Mouse (Mus musculus): ENCODE results near the gene Inka1. TPM values are rescaled to one million over a fixed set of nuclear protein-coding genes. Genes with fewer than 3 reads are reported as not detected.
A peak's percentile ranks its signal among the peaks of the same experiment; 100 is the strongest.

Gene Inka1
- polyA plus RNA-seq, 1 experiment from 2014 or later: 112 TPM

DNA sequence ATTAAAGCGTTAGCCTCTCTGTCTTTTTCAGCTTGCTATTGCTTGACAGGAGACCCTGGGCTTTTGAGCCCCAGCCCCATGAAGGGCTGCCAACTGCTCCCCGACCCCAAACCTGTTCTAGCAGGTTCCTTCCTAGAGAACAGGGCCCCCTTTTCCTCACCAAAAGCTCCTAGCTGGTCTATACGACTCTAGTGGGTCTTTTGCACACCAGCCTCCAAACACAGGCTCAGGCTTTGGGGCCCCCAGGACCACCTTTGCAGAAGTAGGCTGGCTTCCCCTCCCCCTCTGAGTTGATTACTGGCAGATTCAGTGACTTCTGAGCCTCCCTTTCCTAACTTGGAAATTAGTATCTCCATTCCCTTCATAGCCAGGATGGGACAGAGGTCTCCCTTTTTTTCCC, 48.8 kb downstream of the Inka1 start:
- no peak for DNase-seq (ENCODE audit: low spot score)
- H3K27ac ChIP-seq (replicated peaks): peak overlapping the region; percentile 82; the same call in 1 of the 2 replicates
- peaks cover 42% of the 10 kb centered on the region for H3K4me1 ChIP-seq
- peaks cover 62% of the 10 kb centered on the region for H3K27me3 ChIP-seq (replicated peaks; ENCODE audit: low read depth, poor library complexity, severe bottlenecking)
- 12% methylated on average over 3 of the region's 3 CpGs for WGBS
- peak overlapping the region; percentile 72 for H3K4me3 ChIP-seq
- H3K36me3 ChIP-seq (replicated peaks): no peaks in the 10 kb centered on the region
- no peaks in the 10 kb centered on the region for H3K9me3 ChIP-seq

DNA sequence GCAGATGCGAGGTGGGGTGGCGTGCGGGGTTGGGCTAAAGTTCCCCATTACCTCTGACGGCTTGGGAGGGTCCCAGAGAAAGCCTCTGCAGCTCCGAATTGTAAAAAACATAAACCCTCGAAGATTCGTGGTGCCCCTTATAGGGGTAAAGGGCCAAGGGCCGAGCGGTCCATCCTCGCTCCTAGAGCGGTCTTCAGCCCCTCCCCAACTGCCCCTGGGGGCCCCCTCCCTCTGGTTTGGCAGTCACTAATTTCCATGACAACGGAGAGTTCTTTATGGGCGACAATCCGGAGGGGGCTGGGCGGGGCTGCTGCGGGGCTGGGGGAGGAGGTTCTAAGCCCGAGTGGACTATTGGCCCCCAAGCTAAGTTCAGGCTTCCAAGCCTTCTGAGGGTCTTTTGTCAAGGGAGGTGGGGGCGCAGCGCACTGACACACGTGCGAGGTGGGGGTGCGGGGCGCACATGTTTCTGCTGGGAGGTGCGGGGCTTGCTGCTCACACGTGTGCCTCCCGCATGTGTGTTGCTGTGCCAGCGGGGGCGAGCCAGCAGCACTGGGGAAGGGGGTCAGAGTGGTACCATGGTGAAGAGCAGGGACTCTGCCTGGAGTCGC, 49.4 kb downstream of the Inka1 start:
- H3K27me3 ChIP-seq (replicated peaks; ENCODE audit: low read depth, poor library complexity, severe bottlenecking): peaks cover 62% of the 10 kb centered on the region
- no peaks in the 10 kb centered on the region for H3K9me3 ChIP-seq
- H3K36me3 ChIP-seq (replicated peaks): no peaks in the 10 kb centered on the region
- peak; percentile 52 for DNase-seq (ENCODE audit: low spot score)
- 1% methylated on average over 29 of the region's 29 CpGs for WGBS
- H3K27ac ChIP-seq (replicated peaks): peak overlapping the region; percentile 82
- H3K4me1 ChIP-seq: peaks cover 44% of the 10 kb centered on the region
- peak overlapping the region; percentile 72 for H3K4me3 ChIP-seq

DNA sequence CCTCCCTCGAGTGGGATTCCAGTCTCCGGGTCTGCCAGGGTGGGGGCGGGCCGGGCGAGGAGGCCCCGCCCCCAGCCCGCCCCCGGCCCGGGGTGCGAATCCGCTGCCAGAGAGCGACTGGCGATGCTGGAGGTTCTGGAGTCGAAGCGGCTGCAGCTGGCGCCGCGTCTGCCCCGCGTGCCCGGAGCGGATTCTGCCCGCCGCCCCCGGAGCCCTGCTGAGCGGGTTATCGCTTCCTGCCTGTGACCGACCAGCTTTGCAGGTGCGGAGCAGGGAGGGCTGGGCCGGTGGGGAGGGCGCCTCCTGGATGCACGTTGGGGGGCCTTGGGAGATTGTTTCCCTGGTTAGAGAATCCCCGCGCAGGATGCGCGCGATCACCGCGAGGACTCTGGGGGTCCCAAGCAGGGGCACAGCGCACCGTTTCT, 49.9 kb downstream of the Inka1 start:
- WGBS: under 1% methylated on average over 41 of the region's 41 CpGs
- peak overlapping the region; percentile 82 for H3K27ac ChIP-seq (replicated peaks)

DNA sequence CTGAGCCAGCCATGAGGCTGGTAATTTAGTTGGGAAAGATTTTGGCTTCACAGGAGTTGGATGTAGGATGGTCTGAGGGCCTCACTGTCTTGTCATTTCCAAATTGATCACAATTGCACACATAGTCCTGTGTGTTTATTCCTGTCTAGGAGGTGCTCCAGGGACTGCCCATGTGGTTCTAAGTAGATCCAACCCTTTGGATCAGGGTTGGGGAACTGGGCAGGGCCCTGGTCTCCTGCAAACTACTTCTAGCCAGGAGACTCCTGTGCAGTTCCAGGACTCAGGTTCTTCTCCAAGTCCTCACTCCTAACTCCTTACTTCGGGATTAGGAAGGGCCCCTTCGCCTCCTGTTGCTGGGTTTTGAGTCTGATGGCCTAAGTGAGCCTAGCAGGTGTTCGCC, 50.3 kb downstream of the Inka1 start, which contains the start of gene Camkv:
Gene Camkv (plus strand): TSS at position 301 of the 400 bp plus-strand sequence.
- no peak for DNase-seq (ENCODE audit: low spot score)
- Histone ChIP-seq H3K4me1 (peaks cover 42% of the 10 kb centered on the region), H3K9me3 (no peaks in the 10 kb centered on the region), H3K36me3 (replicated peaks) (no peaks in the 10 kb centered on the region), H3K27ac (replicated peaks) (peak within 1 kb of the TSS; percentile 82), H3K27me3 (replicated peaks; ENCODE audit: low read depth, poor library complexity, severe bottlenecking) (peaks cover 62% of the 10 kb centered on the region), H3K4me3 (peak within 1 kb of the TSS; percentile 72)
- 10% methylated on average over 3 of the region's 3 CpGs for WGBS

More for the DNA sequence above, 49.9 kb downstream of the Inka1 start:
- Histone ChIP-seq H3K27me3 (replicated peaks; ENCODE audit: low read depth, poor library complexity, severe bottlenecking) (peaks cover 62% of the 10 kb centered on the region), H3K4me1 (peaks cover 44% of the 10 kb centered on the region), H3K36me3 (replicated peaks) (no peaks in the 10 kb centered on the region), H3K4me3 (peak overlapping the region; percentile 72), H3K9me3 (no peaks in the 10 kb centered on the region)
- DNase-seq (ENCODE audit: low spot score): peak; percentile 72

Other genes starting within 250 kb of the Inka1 start
- 200 and 206 TPM in 2 replicates for gene Rbm5, start 214.9 kb downstream of the Inka1 start, polyA plus RNA-seq (2016; fragmentation: Nextera tagmentation; extraction: Ambion mirVana)
- 114 and 116 TPM in 2 replicates for gene Rbm6, start 112.6 kb downstream of the Inka1 start, polyA plus RNA-seq (2016; fragmentation: Nextera tagmentation; extraction: Ambion mirVana)
- gene Mon1a, start 97.7 kb downstream of the Inka1 start, polyA plus RNA-seq (2016; fragmentation: Nextera tagmentation; extraction: Ambion mirVana): 12.2 and 12.7 TPM in 2 replicates
- gene Mst1r, start 79.0 kb downstream of the Inka1 start, polyA plus RNA-seq (2016; fragmentation: Nextera tagmentation; extraction: Ambion mirVana): 0.65 and 1.1 TPM in 2 replicates
- gene Actl11, start 57.4 kb downstream of the Inka1 start, polyA plus RNA-seq (2016; fragmentation: Nextera tagmentation; extraction: Ambion mirVana): not detected in 2 replicates
- gene Camkv, start 50.2 kb downstream of the Inka1 start, polyA plus RNA-seq (2016; fragmentation: Nextera tagmentation; extraction: Ambion mirVana): 7.6 and 7.9 TPM in 2 replicates
- gene Traip, start 35.7 kb downstream of the Inka1 start, polyA plus RNA-seq (2016; fragmentation: Nextera tagmentation; extraction: Ambion mirVana): 38.8 and 41.5 TPM in 2 replicates
- 10.3 and 11.9 TPM in 2 replicates for gene Uba7, start 10.4 kb downstream of the Inka1 start, polyA plus RNA-seq (2016; fragmentation: Nextera tagmentation; extraction: Ambion mirVana)
- gene Gm20661, start 2.8 kb downstream of the Inka1 start, polyA plus RNA-seq (2016; fragmentation: Nextera tagmentation; extraction: Ambion mirVana): 2.9 and 4.4 TPM in 2 replicates
- gene Cdhr4, start 6.6 kb upstream of the Inka1 start, polyA plus RNA-seq (2016; fragmentation: Nextera tagmentation; extraction: Ambion mirVana): 4.6 and 6.5 TPM in 2 replicates
- gene Gm20662, start 10.5 kb upstream of the Inka1 start, polyA plus RNA-seq (2016; fragmentation: Nextera tagmentation; extraction: Ambion mirVana): 0.41 and 0.52 TPM in 2 replicates
- gene Ip6k1, start 16.6 kb upstream of the Inka1 start, polyA plus RNA-seq (2016; fragmentation: Nextera tagmentation; extraction: Ambion mirVana): 57.1 and 57.3 TPM in 2 replicates
- gene Gmppb, start 63.4 kb upstream of the Inka1 start, polyA plus RNA-seq (2016; fragmentation: Nextera tagmentation; extraction: Ambion mirVana): 23.3 and 26.1 TPM in 2 replicates
- gene Amigo3, start 67.3 kb upstream of the Inka1 start, polyA plus RNA-seq (2016; fragmentation: Nextera tagmentation; extraction: Ambion mirVana): 2.7 and 2.8 TPM in 2 replicates
- 0.43 and 0.69 TPM in 2 replicates for gene Mst1, start 94.6 kb upstream of the Inka1 start, polyA plus RNA-seq (2016; fragmentation: Nextera tagmentation; extraction: Ambion mirVana)
- gene Rnf123, start 97.5 kb upstream of the Inka1 start, polyA plus RNA-seq (2016; fragmentation: Nextera tagmentation; extraction: Ambion mirVana): 32.7 and 34.1 TPM in 2 replicates
- gene Apeh, start 108.7 kb upstream of the Inka1 start, polyA plus RNA-seq (2016; fragmentation: Nextera tagmentation; extraction: Ambion mirVana): 68.3 and 72.8 TPM in 2 replicates
- 1.4 and 1.7 TPM in 2 replicates for gene Bsn, start 204.5 kb upstream of the Inka1 start, polyA plus RNA-seq (2016; fragmentation: Nextera tagmentation; extraction: Ambion mirVana)

Measured in embryonic facial prominence, embryonic 10.5 days (tissue).